Mouse (Mus musculus) bone marrow, adult 2 months (tissue): ENCODE data around the gene Cdk7. TPM values are rescaled to one million over a fixed set of nuclear protein-coding genes. Genes with fewer than 3 reads are reported as not detected.
"Not testable (repeated sequence)": the region's sequence is repeated elsewhere in the genome, so short reads cannot be mapped to it uniquely, and the experiment has no call there.

Experiments
- H3K27ac ChIP-seq: fragments of 200-500 bp; 2 replicates; pipeline ENCODE4 v1.5.1; 2012; ENCODE audit warnings: low read depth, mild to moderate bottlenecking, control low read depth, inconsistent platforms, low read length; ENCODE audit not compliant: control insufficient read depth, poor library complexity, insufficient read depth
- H3K4me1 ChIP-seq: fragments of 200-500 bp; 2 replicates; pipeline ENCODE4 v1.6.1; 2011; ENCODE audit warnings: low read length; ENCODE audit not compliant: control insufficient read depth, insufficient read depth
- H3K4me3 ChIP-seq: fragments of 200-500 bp; replicated peaks from 2 replicates; pipeline ENCODE3; 2011; ENCODE audit warnings: mild to moderate bottlenecking, low read depth, low read length, control low read depth; ENCODE audit not compliant: control insufficient read depth
- CTCF ChIP-seq: fragments of 200-500 bp; IDR thresholded peaks from 2 replicates; pipeline ENCODE4 v1.5.1; 2011; ENCODE audit warnings: low read length, control low read depth; ENCODE audit not compliant: control insufficient read depth, insufficient read depth
- POLR2A ChIP-seq: fragments of 200-500 bp; IDR thresholded peaks from 2 replicates; pipeline ENCODE4 v1.6.1; 2011; ENCODE audit warnings: low read depth, mild to moderate bottlenecking, control low read depth, low read length, borderline replicate concordance; ENCODE audit not compliant: control insufficient read depth
- WGBS: fragments of 180-500 bp; shearing (Covaris S2); methylation state at CpG from one replicate; pipeline ENCODE4 v1.1.7; 2018; 5-methylcytosine and 5-hydroxymethylcytosine counted together
- polyA plus RNA-seq: library from polyadenylated mRNA; stranded (reverse); fragments of >200 nt; gene quantifications from 2 replicates; pipeline ENCODE4 v1.2.4, GENCODE M21; 2011; ENCODE audit warnings: low replicate concordance; ENCODE audit not compliant: missing spikeins, insufficient read depth, insufficient read length

Gene Cdk7
- polyA plus RNA-seq, 1 experiment, result 24.2 TPM

- WGBS, result 83% methylated on average over 5 of the region's 5 CpGs
- Histone ChIP-seq H3K27ac (no peak overlapping the region), H3K4me1 (no peaks in the 10 kb centered on the region), H3K4me3 (peak overlapping the region; percentile 4)
- TF ChIP-seq CTCF, result no peak
- TF ChIP-seq POLR2A, result no peak
Measured at GRCm38 (mm10) chr13:100742831-100743230, 12.1 kb upstream of the Cdk7 start.

- 94% methylated on average over 2 of the region's 2 CpGs for WGBS
- TF ChIP-seq POLR2A, result no peak
- TF ChIP-seq CTCF, result no peak
- Histone ChIP-seq H3K27ac (no peak overlapping the region), H3K4me1 (peaks cover 1% of the 10 kb centered on the region; the same call in 1 of the 2 replicates), H3K4me3 (no peak overlapping the region)
Measured at GRCm38 (mm10) chr13:100732756-100733155, 2.0 kb upstream of the Cdk7 start.

- not testable (repeated sequence) for H3K4me3 ChIP-seq, H3K4me1 ChIP-seq, H3K27ac ChIP-seq
- 90% methylated on average over 6 of the region's 6 CpGs for WGBS
Measured at GRCm38 (mm10) chr13:100731462-100732046, 815 bp upstream of the Cdk7 start.

- TF ChIP-seq POLR2A (no peak), CTCF (no peak)
- peak overlapping the region; percentile 98 for H3K4me3 ChIP-seq
- under 1% methylated on average over 30 of the region's 30 CpGs for WGBS
- peaks cover 1% of the 10 kb centered on the region; the same call in 1 of the 2 replicates for H3K4me1 ChIP-seq
- peak overlapping the region; percentile 72 for H3K27ac ChIP-seq
Measured at GRCm38 (mm10) chr13:100730153-100730860, 432 bp downstream of the Cdk7 start.

GRCm38 (mm10) chr13:100728530-100728929 lies 2.2 kb downstream of the Cdk7 start:
- H3K27ac ChIP-seq, H3K4me1 ChIP-seq, H3K4me3 ChIP-seq: not testable (repeated sequence)
- WGBS, result 90% methylated on average over 4 of the region's 4 CpGs

- Histone ChIP-seq H3K4me1 (peaks cover 1% of the 10 kb centered on the region; the same call in 1 of the 2 replicates), H3K27ac (no peak overlapping the region), H3K4me3 (no peak overlapping the region)
- 79% methylated on average over 5 of the region's 5 CpGs for WGBS
- TF ChIP-seq CTCF, result no peak
- no peak for TF ChIP-seq POLR2A
Measured at GRCm38 (mm10) chr13:100728086-100728485, 2.7 kb downstream of the Cdk7 start.

- Histone ChIP-seq H3K27ac (no peak overlapping the region), H3K4me3 (no peak overlapping the region), H3K4me1 (peaks cover 1% of the 10 kb centered on the region; the same call in 1 of the 2 replicates)
- TF ChIP-seq CTCF, result no peak
- TF ChIP-seq POLR2A, result no peak
- 65% methylated on average over 10 of the region's 10 CpGs for WGBS
Measured at GRCm38 (mm10) chr13:100725194-100725593, 5.5 kb downstream of the Cdk7 start.

GRCm38 (mm10) chr13:100724051-100724754 lies 6.5 kb downstream of the Cdk7 start:
- 87% methylated on average over 7 of the region's 7 CpGs for WGBS
- TF ChIP-seq POLR2A (no peak), CTCF (no peak)
- no peak overlapping the region for H3K27ac ChIP-seq
- no peak overlapping the region for H3K4me3 ChIP-seq
- no peaks in the 10 kb centered on the region for H3K4me1 ChIP-seq

- 87% methylated on average over 5 of the region's 5 CpGs for WGBS
- H3K4me3 ChIP-seq, result no peak overlapping the region
- H3K4me1 ChIP-seq, result no peaks in the 10 kb centered on the region
- H3K27ac ChIP-seq, result no peak overlapping the region
- TF ChIP-seq POLR2A, result no peak
- TF ChIP-seq CTCF, result no peak
Measured at GRCm38 (mm10) chr13:100721656-100722055, 9.1 kb downstream of the Cdk7 start.
